Mouse (Mus musculus): ENCODE measurements around the gene Gcgr.
"Not testable (repeated sequence)": the region's sequence is repeated elsewhere in the genome, so short reads cannot be mapped to it uniquely, and the experiment has no call there.

The Gcgr gene

DNA sequence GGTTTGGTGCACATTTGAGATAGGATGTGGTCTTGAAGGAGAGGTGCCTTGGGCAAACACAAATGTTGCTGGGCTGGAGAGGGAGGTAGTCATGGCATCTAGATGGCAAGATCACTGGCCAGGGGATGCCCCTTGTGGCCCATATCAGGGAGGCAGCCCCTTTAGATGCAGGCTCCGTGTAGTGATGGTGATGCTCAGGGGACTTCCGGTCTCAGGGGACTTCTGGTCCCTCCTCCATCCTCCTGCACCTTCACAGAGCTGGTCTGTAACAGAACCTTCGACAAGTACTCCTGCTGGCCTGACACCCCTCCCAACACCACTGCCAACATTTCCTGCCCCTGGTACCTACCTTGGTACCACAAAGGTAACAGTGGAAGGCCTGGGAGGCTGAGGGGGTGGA is 5.3 kb downstream of the Gcgr start:
- no peak for DNase-seq (ENCODE audit: low read depth in 2 of 2, low spot score in 2 of 2)

DNA sequence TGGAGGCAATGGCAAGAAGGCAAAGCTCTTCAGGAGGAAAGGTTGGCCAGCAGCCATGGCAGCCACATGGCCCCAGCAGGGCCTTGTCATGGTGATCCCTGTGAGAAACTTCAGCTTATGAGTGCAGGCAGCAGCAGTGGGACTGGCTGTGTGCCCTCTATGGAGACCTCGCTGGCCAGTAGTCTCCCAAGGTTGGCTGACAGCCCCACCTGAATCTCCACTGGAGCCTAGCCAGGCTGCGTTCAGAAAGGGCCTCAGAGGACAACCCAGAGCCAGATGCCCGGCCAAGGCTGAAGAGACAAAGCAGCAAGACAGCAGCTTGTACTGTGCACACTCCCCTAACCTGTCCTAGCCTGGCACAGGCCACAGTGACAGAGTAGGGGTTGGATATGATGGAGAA is 8.0 kb downstream of the Gcgr start:
- no peak for DNase-seq (ENCODE audit: low read depth in 2 of 2, low spot score in 2 of 2)

DNA sequence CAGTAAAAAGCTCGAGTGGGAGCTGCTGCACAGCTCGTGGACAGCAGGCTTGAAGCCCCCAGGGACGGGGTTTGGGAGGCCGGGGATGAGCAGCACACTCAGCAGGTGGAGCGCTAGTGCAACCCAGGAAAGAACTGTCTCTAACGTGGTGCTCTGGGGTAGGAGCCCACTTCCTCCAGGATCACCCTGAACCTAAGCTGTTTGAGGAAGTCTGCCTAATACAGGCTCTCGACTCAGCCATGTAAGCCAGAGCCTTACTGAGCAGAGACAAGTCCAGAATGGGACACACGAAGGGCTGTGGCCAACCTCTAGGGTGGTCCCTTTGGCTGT is 8.4 kb downstream of the Gcgr start:
- DNase-seq (ENCODE audit: low read depth in 2 of 2, low spot score in 2 of 2) = no peak

DNA sequence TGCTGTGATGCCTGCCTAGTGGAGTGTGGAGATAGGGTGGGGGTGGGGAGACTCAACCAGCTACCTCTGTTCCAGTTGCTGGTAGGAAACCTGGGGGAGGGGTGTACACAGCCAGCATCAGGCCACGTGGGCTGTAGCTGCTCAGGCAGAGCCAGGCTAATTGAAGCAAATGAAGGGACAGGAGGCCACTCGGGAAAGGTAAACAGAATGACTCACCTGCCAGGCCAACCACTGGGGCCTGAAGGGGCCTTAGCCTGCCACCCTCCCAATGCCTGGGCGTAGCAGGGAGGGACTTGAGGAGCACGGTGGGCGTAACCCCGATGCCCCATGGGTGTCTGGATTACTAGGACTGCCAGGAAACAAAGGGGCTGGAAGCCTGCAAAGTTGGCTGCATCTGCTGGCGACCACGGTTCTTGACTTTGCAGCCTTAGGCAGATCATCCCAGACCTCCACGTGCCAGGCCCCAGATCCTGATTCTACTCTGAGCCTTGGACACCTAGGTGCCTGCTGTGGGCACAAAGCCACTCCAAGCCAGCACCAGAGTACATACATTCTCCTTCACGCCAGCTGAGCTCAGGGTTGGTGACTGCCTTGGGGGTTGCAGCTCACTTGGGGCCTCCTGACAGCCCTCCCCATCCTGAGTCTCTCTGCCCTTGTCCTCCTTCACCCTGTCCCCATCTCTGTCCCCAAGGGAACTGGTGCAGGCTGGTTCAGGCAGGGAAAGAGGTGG is 9.0 kb downstream of the Gcgr start:
- DNase-seq (ENCODE audit: low read depth in 2 of 2, low spot score in 2 of 2) = no peak

DNA sequence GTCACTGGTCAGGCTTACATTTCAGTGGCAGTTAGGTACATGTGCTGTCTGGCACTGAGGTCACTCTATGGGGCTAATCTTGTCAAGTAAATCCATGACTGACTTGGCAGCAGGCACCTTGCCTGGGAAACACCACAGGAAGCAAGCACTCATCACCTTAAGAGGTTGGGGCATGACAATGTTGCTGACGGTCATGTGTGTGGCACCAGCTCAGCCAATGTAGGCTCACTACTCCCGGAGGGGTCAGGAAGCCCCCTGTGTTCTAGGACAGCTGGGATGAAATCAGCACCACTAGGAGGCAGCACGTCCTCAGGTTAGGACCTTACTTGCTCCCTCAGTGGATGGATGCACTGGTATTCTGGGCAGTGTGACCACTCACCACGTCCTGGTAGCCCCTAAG is 11.4 kb downstream of the Gcgr start:
- no peak for DNase-seq (ENCODE audit: low read depth in 2 of 2, low spot score in 2 of 2)

DNA sequence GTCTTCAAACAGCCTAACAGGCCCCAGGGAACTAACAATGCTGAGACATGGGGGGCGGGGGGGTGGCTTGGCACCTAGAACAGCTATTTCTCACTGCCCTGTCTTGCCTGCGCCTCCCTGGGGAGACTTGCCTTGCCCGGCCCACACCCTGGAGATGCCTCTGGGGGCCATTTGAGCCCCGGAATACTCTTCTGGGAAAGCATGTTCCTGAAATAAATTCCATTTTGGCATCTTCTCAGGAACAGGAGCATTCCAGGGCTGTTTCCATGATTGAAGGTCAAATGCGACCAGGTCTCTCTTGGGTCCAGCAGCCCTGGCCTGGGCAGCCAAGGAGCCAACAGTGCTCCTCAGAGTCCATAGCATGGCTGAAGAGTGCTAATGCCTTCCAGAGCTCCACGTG is 11.9 kb downstream of the Gcgr start:
- DNase-seq (ENCODE audit: low read depth in 2 of 2, low spot score in 2 of 2) = no peak

DNA sequence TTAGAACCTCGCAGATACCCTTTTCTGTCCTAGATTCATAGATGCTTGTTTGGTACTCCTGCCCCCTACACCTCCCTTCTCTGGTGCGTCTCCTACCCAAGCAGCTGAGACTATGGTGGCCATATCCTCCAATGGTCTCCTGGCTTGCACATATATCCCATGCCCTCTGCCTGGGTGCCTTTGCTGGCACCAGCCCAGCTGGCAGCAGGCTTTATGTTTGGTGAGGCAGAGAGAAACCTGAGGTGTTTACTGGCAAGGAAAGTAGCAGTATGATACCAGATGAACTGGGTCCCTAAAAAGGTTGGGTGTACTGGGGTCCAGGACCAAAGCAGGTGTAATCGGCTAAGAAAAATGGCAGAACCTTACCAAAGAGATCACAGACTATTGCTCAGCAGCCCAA is 15.5 kb downstream of the Gcgr start:
- DNase-seq (ENCODE audit: low read depth in 2 of 2, low spot score in 2 of 2) = no peak

DNA sequence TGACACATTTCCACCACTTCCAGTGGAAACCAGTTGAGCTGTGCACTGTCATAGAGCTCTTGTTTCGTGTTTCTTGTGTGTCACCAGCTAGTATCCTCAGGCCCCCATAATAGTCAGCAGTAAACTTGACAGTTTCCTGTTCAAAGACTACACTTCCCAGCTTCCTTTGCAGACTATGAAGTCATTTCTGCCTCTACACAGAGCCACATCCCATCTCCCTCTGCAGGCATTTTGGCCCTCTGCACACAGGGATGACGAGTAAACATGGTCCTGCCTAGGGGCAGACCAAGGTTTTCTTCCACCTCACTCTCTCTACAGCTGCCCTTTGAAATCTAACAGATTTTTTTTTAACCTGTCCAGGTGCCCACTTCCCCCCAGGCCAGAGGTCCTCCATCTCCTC is 17.0 kb downstream of the Gcgr start:
- peak in 1 of 2 experiments; percentile 5 for DNase-seq (ENCODE audit: low read depth in 2 of 2, low spot score in 2 of 2)

DNA sequence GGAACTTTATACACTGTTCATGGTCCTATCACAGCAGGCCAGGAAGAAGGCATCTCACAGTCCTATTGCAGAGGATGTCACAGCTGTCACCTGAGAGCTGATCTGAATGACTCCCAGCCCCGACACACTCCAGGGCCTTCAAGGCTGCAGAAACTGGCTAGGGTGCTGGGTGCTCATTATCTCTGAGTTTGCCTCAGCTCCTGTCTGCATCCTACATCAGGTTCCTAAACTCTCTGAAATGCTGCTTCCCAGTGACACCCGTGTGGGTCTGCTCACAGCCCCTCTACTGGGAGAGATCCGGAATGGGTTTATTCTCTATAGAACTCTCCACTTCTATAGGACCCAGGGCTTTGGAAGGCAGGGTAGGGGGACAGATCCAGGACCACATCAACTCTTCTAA is 17.7 kb downstream of the Gcgr start:
- DNase-seq (ENCODE audit: low read depth in 2 of 2, low spot score in 2 of 2) = no peak

DNA sequence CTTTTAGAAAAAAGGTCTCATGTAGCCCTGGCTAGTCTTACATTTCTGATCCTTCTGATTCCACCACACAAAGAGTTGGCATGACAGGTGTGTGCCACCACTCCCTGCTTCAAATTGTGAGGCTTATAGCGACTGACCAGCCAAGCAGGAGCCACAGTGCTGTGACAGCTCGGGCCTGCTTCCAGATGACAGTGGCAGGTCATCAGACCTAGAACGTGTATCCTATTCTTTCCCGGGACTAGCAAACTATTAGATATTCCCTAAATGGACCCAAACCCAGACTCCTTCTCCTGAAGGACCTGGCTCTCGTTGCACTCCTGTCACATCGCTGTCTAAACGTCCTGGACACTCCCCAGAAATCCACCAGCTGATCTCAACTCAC is 18.3 kb downstream of the Gcgr start:
- DNase-seq (ENCODE audit: low read depth in 2 of 2, low spot score in 2 of 2) = no peak

DNA sequence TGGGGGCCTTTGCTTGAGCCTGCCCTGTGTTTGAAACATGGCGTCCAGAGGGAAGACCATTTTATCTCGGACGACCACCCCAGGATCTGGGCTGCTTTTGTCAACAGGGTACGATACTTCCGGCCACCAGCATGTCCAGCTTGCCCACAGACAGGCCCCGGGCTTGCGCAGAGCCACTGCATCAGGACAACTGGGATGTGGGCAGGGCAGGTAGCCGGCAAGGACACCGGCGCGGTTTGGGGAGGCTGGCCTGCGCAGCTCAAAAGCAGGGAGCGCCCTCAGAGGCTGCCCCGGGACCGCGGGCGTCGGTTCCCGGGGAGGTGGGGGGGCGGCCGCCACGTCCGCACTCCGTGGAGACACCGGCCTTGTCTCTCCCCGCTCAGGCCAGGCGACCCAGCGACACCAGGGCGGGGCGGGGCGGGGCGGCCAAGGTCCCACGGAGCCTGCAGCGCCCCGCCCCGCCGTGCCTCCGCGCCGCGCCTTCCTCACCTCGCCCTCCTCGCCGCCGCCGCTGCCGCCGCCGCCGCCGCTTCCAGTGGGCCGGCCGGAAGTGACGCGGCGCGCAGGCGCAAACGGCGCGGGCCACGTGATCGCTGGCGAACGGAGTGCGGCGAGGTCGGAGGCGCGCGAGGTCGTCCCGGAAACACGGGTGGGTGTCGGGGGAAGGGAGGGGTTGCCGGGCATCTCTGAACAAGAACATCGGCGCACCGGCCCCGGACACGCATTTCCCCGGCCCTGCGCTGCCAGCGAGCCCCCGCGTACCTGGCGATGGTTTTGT is 18.9 kb downstream of the Gcgr start, which contains the start of gene Mcrip1:
Gene Mcrip1 (minus strand): TSS at position 560 of the 778 bp plus-strand sequence.
- DNase-seq (ENCODE audit: low read depth in 2 of 2, low spot score in 2 of 2) = peak; percentile 85 to 90

DNA sequence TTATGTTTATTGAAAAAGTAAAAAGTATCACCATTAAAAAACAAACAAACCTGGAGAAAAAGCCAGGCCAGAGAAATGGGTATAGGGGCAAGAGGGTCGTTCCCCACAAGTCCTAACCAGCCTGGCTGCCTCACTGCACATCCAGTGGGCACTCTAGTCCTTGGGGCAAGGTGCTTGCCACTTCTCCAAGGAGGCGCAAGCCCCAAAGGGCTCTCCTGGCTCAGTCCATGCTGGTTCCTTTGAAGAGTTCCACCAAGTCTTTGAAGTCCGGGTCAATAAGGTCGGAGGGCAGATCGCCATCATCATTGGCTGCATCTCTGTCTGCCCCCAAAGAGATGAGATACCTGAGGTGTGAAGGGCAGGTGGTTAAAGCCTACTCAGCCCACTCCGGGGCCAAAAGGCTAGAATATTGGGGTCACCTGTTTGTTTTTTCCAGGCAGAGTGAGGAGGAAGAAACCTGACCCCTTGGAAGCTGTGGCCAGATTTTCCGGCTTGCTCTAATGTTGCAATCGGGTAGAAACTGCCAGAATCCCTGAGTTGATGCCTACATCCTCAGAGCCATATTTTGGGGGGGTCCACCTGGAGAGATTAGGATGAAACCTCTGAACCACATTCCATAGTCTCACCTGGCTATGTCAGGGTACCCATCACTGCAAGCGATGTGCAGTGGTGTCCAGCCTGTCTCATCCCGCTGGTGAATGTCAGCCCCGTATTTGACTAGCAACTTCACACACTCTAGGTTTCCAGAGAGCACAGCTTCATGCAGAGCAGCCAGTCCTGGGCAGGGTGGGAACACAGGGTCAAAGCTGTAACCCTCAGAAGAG is 19.7 kb downstream of the Gcgr start:
- DNase-seq (ENCODE audit: low read depth in 2 of 2, low spot score in 2 of 2) = no peak

DNA sequence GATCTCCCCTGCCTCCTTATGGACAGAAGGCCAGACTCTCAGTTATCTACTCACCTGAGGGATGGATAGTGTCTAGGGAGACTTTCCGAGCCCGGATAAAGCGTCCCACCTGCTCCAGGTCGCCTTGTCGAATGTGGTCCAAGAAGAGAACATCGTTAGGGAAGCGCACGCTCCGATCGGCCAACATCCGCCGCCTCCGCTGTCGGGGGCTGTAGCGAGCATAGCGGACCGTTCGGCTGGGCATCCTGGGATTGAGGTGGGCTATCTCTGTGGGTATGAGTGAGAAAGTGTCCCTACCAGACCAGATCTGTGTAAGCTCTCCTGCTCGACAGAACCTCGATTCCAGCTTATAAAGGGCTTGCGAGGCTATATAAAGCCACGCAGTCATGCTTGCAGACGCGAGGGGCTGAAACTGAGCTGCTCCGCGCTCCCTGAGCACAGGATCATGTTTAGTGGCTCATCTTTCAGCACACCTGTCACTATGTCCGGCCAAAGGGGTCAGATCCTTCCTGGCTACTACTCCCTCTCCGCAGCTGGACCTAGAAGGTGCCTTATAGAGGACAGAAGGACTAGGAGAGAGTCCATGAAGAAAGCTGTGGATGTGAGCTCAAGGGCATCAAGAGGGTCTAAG is 20.4 kb downstream of the Gcgr start, which contains the start of gene Ppp1r27:
Gene Ppp1r27 (minus strand): TSS at position 323 of the 631 bp plus-strand sequence.
- no peak for DNase-seq (ENCODE audit: low read depth in 2 of 2, low spot score in 2 of 2)

DNA sequence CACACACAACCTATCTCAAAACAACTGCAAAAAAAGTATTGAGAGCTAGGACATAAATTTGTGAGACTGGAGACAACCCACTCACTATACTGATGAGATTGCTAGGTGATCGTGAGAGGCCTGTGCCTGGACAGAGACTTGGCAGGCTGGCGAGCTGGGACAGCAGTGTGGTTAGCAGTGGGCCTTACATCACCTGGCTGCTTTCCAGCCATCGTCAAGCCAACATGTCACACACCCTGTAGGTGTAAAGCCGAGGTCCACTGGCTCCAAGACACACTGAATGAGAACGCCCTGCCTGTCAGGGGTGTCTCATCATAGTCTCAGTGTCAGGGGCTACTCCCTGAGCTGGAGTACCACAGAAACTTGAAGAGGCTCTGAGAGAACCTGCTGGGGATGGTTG is 22.2 kb downstream of the Gcgr start:
- no peak for DNase-seq (ENCODE audit: low read depth in 2 of 2, low spot score in 2 of 2)

DNA sequence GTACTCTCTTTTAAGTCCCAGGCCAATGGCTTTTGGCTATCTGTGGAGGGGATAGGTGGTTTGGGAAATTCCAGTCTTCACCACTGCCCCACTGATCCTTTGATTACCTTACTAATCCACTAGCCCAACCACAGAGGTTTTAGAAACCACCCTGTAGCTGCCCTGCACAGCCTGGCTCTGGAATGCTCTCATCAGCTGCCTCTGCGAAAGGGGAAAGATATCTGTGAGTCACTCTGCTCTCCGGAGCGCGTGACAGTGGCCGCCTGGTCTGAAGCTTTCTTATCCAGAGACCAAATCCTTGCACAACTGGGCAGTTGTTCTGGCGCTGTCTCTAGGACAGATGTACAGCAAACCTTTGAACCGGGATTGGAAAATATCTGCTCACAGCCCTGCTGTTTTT is 24.3 kb downstream of the Gcgr start:
- no peak for DNase-seq (ENCODE audit: low read depth in 2 of 2, low spot score in 2 of 2)

DNA sequence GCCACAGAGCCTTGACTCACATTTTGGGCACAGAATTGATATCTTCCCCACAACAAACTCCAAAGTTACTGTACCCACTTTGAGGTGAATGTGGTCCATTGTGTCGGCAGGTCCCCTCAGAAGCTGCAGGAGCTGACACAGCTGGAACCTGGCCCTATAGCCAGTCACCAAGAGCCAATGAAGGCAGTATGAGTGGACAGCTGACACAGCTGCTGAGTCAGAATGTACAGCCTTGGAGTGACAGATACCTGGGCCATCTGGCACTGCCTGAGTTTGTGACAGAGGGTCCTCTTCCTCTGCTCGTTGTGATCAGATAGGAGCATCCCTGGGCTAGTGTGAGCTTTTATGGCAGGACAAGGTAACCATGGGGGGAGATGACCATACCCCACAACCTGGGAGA is 24.8 kb downstream of the Gcgr start:
- no peak for DNase-seq (ENCODE audit: low read depth in 2 of 2, low spot score in 2 of 2)

DNA sequence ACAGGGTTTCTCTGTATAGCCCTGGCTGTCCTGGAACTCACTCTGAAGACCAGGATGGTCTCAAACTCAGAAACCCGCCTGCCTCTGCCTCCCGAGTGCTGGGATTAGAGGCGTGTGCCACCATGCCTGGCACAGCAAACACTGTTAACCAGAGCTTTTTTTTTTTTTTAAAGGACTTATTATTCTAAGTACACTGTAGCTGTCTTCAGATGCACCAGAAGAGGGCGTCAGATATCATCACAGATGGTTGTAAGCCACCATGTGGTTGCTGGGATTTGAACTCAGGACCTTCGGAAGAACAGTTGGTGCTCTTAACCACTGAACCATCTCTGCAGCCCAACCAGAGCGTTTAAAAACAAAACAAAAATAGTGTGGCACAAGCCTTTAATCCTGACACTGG is 28.3 kb downstream of the Gcgr start:
- DNase-seq (ENCODE audit: low read depth in 2 of 2, low spot score in 2 of 2) = not testable (repeated sequence)

DNA sequence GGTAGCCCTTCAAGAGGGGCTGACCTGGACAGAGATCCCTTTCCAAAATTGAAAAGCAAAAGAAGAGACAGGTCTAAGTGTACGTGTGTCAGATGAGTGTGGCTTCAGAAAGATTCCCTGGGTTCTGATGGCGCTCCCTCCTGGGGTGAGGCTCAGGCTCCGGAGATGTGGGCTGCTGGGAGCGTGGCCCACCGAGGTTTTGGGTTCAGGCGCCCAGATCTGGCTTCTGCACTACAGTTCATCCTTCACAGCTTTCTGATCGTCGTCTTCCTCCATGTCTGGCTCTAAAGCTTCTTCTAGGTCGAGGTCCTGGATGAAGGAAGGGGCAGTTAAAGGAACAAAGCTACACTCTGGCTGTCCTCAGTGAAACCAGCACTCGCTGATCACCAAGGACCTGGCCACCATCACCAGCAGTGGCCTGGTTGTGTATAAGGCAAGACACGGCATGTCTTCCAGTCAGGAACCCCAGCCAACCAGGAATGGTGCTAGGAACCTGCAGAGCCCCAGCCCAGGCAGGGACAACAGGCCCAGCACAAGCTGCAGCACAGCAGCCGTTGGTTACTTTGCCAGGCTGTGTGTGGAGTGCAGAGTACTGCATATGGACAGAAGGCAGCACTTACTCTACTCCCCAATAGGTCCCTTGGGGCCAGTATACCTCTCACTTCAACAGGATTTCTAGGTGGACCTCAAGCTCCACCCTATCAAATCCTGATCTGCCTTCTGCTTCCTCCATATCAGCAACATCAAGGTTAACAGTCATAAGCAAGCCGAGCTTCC is 30.6 kb downstream of the Gcgr start:
- no peak for DNase-seq (ENCODE audit: low read depth in 2 of 2, low spot score in 2 of 2)

DNA sequence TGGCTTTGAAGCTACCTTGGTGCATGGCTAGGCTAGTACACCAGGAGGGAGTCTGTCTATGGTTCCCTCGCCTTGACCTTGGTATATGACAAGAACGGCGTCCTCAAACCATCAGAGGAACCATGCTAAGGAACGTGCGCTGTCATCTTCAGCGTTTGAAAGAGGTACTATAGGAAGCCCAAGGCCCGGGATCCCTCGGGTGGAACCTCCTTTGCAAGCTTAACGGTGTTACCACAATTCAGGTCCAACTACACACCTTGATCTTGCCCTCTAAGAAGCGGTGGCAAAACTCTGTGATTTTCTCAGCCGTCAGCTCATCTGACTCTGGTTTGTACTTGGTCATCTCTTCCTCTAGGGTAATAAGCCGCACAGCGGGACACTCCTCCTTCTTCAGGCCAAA is 32.5 kb downstream of the Gcgr start:
- no peak for DNase-seq (ENCODE audit: low read depth in 2 of 2, low spot score in 2 of 2)

DNA sequence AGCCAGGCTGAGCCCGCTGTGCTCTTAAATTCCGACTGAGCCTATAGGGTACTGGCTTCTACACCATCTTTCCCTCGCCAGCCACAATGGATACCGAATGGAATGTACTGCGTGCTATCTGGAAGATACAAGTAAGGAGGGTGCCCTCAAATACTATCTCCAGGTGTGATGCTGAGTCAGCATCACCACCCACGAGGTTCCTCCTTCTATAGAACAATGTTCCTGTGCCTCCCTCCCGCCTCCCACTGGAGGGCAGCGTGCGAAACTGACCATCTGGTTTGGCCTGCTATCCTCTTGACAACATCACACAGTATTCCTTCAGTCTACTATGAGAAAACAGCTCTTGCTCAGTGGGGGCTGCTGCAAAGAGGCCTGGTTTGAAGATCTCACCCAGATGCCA is 34.6 kb downstream of the Gcgr start:
- DNase-seq (ENCODE audit: low read depth in 2 of 2, low spot score in 2 of 2) = no peak

DNA sequence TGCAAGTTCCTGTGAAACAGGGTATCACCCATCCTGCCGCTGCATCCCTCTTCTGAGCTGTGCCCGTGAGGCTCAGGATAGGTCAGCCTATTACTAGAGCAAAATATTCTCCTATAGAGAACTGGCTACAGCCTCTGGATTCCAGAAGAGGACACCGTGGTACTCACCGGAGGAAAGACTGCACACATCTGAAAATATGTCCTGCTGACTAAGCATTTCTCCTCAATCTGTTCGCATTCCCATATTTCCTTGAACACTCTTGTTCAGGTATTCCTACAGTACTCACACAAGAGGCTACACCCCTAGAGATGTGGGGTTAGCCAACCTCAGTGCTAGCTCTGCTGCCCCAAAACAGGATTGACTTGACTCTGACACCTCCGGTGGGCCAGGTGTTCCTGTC is 37.8 kb downstream of the Gcgr start:
- DNase-seq (ENCODE audit: low read depth in 2 of 2, low spot score in 2 of 2) = no peak

Data from CD8-positive naive resting alpha-beta T cell, adult 2 months (primary cell).